Mouse (Mus musculus) neural tube, embryonic 12.5 days (tissue): ENCODE measurements around the gene Cyp2c69. TPM values are rescaled to one million over a fixed set of nuclear protein-coding genes. Genes with fewer than 3 reads are reported as not detected.
"Not testable (repeated sequence)": the region's sequence is repeated elsewhere in the genome, so short reads cannot be mapped to it uniquely, and the experiment has no call there.

ENCODE experiments used
- ATAC-seq: fragments of 200-750 bp; cut with Nextera tagmentation; 2 replicates; pipeline ENCODE4 v1.8.0; 2017; ENCODE audit warnings: low read depth, mild to moderate bottlenecking, moderate TSS enrichment, moderate library complexity; ENCODE audit not compliant: low FRiP score
- H3K27ac ChIP-seq: fragments of 300-500 bp; sonication (generic); 2 replicates; pipeline ENCODE4 v1.5.1; 2016
- H3K27me3 ChIP-seq: fragments of 300-500 bp; sonication (generic); replicated peaks from 2 replicates; pipeline ENCODE4 v1.6.1; 2016; ENCODE audit warnings: mild to moderate bottlenecking
- H3K36me3 ChIP-seq: fragments of 300-500 bp; sonication (generic); 2 replicates; pipeline ENCODE4 v1.6.1; 2016; ENCODE audit warnings: mild to moderate bottlenecking
- H3K4me1 ChIP-seq: fragments of 300-500 bp; sonication (generic); 2 replicates; pipeline ENCODE4 v1.6.1; 2016
- H3K4me2 ChIP-seq: fragments of 300-500 bp; sonication (generic); replicated peaks from 2 replicates; pipeline ENCODE4 v1.6.1; 2016; ENCODE audit warnings: mild to moderate bottlenecking
- H3K4me3 ChIP-seq: fragments of 300-500 bp; sonication (generic); 2 replicates; pipeline ENCODE4 v1.5.1; 2016
- H3K9ac ChIP-seq: fragments of 300-500 bp; sonication (generic); 2 replicates; pipeline ENCODE4 v1.6.1; 2016; ENCODE audit warnings: mild to moderate bottlenecking
- H3K9me3 ChIP-seq: fragments of 300-500 bp; sonication (generic); 2 replicates; pipeline ENCODE4 v1.6.1; 2016; ENCODE audit warnings: mild to moderate bottlenecking
- WGBS: fragments of 180-500 bp; shearing (Covaris S2); methylation state at CpG from one replicate; pipeline ENCODE4 v1.1.7; 2016; 5-methylcytosine and 5-hydroxymethylcytosine counted together
- polyA plus RNA-seq: library from polyadenylated mRNA; unstranded; fragments of >200 nt; fragmentation: Nextera tagmentation; extraction: Ambion mirVana; gene quantifications from 2 replicates; pipeline ENCODE4 v1.2.1, GENCODE M21; 2016

Cyp2c69 gene
- not detected in 2 replicates for polyA plus RNA-seq

GRCm38 (mm10) chr19:39886699-39887098 lies at the start of gene Cyp2c69:
Gene Cyp2c69 (minus strand): TSS chr19:39886799.
- H3K27ac ChIP-seq, H3K9me3 ChIP-seq, H3K4me2 ChIP-seq, H3K36me3 ChIP-seq, H3K4me3 ChIP-seq, H3K4me1 ChIP-seq, H3K27me3 ChIP-seq, ATAC-seq, H3K9ac ChIP-seq: not testable (repeated sequence)
- 91% methylated on average over 3 of the region's 3 CpGs for WGBS

- Histone ChIP-seq H3K9me3 (peaks cover 16% of the 10 kb centered on the region), H3K9ac (no peak overlapping the region), H3K4me1 (no peaks in the 10 kb centered on the region), H3K27ac (no peak overlapping the region), H3K27me3 (no peaks in the 10 kb centered on the region), H3K36me3 (no peaks in the 10 kb centered on the region), H3K4me2 (no peak overlapping the region), H3K4me3 (no peak overlapping the region)
- WGBS, result 83% methylated on average over 2 of the region's 2 CpGs
- no peak for ATAC-seq
Measured at GRCm38 (mm10) chr19:39935396-39935795, 48.8 kb upstream of the Cyp2c69 start.

GRCm38 (mm10) chr19:39930032-39930431 lies 43.4 kb upstream of the Cyp2c69 start:
- Histone ChIP-seq H3K4me2 (no peak overlapping the region), H3K9ac (no peak overlapping the region), H3K27me3 (no peaks in the 10 kb centered on the region), H3K4me3 (no peak overlapping the region), H3K9me3 (peaks cover 16% of the 10 kb centered on the region; the same call in 1 of the 2 replicates), H3K4me1 (no peaks in the 10 kb centered on the region), H3K27ac (no peak overlapping the region), H3K36me3 (no peaks in the 10 kb centered on the region)
- 73% methylated on average over 1 of the region's 1 CpGs for WGBS
- no peak for ATAC-seq

- Histone ChIP-seq H3K4me1 (no peaks in the 10 kb centered on the region), H3K9ac (no peak overlapping the region), H3K9me3 (no peaks in the 10 kb centered on the region), H3K36me3 (no peaks in the 10 kb centered on the region), H3K27ac (no peak overlapping the region), H3K27me3 (no peaks in the 10 kb centered on the region), H3K4me2 (no peak overlapping the region), H3K4me3 (no peak overlapping the region)
- 78% methylated on average over 2 of the region's 2 CpGs for WGBS
- no peak for ATAC-seq
Measured at GRCm38 (mm10) chr19:39901656-39902055, 15.1 kb upstream of the Cyp2c69 start.

GRCm38 (mm10) chr19:39890079-39890478 lies 3.5 kb upstream of the Cyp2c69 start:
- not testable (repeated sequence) for H3K4me3 ChIP-seq, H3K27ac ChIP-seq, H3K4me1 ChIP-seq, ATAC-seq, H3K36me3 ChIP-seq, H3K4me2 ChIP-seq, H3K9me3 ChIP-seq, H3K9ac ChIP-seq, H3K27me3 ChIP-seq
- 86% methylated on average over 3 of the region's 3 CpGs for WGBS

- 81% methylated on average over 1 of the region's 1 CpGs for WGBS
- Histone ChIP-seq H3K9me3 (no peaks in the 10 kb centered on the region), H3K27me3 (no peaks in the 10 kb centered on the region), H3K36me3 (no peaks in the 10 kb centered on the region), H3K9ac (no peak overlapping the region), H3K4me1 (no peaks in the 10 kb centered on the region), H3K27ac (no peak overlapping the region), H3K4me3 (no peak overlapping the region), H3K4me2 (no peak overlapping the region)
- no peak for ATAC-seq
Measured at GRCm38 (mm10) chr19:39866133-39866532, 20.5 kb downstream of the Cyp2c69 start.

- H3K4me1 ChIP-seq, H3K27ac ChIP-seq, H3K27me3 ChIP-seq, H3K36me3 ChIP-seq, H3K4me3 ChIP-seq, H3K4me2 ChIP-seq, H3K9ac ChIP-seq, H3K9me3 ChIP-seq, ATAC-seq: not testable (repeated sequence)
- WGBS, result 72% methylated on average over 2 of the region's 2 CpGs
Measured at GRCm38 (mm10) chr19:39820931-39821330, 65.7 kb downstream of the Cyp2c69 start.

GRCm38 (mm10) chr19:39816400-39816799 lies 70.2 kb downstream of the Cyp2c69 start:
- ATAC-seq, H3K4me1 ChIP-seq, H3K9ac ChIP-seq, H3K4me2 ChIP-seq, H3K4me3 ChIP-seq, H3K36me3 ChIP-seq, H3K27ac ChIP-seq, H3K9me3 ChIP-seq, H3K27me3 ChIP-seq: not testable (repeated sequence)
- WGBS, result 94% methylated on average over 1 of the region's 1 CpGs

GRCm38 (mm10) chr19:39815991-39816390 lies 70.6 kb downstream of the Cyp2c69 start:
- WGBS, result 71% methylated on average over 4 of the region's 4 CpGs
- not testable (repeated sequence) for H3K9me3 ChIP-seq, H3K27me3 ChIP-seq, H3K4me1 ChIP-seq, ATAC-seq, H3K4me3 ChIP-seq, H3K27ac ChIP-seq, H3K4me2 ChIP-seq, H3K36me3 ChIP-seq, H3K9ac ChIP-seq

- not testable (repeated sequence) for H3K9me3 ChIP-seq, H3K4me2 ChIP-seq, H3K4me1 ChIP-seq, H3K27ac ChIP-seq, ATAC-seq, H3K36me3 ChIP-seq, H3K4me3 ChIP-seq, H3K9ac ChIP-seq, H3K27me3 ChIP-seq
- 90% methylated on average over 3 of the region's 3 CpGs for WGBS
Measured at GRCm38 (mm10) chr19:39812714-39813113, 73.9 kb downstream of the Cyp2c69 start, which contains the start of gene Cyp2c40. Gene Cyp2c40 (minus strand): TSS chr19:39812814.

Other genes with a start within 250 kb of the Cyp2c69 start
- gene Cyp2c67, start 237.7 kb downstream of the Cyp2c69 start, polyA plus RNA-seq, result not detected in 2 replicates
- 0.11 TPM in 1 of 2 replicates, not detected in the other for gene Cyp2c68, start 145.7 kb downstream of the Cyp2c69 start, polyA plus RNA-seq
- gene Cyp2c40, start 74.0 kb downstream of the Cyp2c69 start, polyA plus RNA-seq, result not detected in 2 replicates
- not detected in 2 replicates for gene Cyp2c37, start 105.6 kb upstream of the Cyp2c69 start, polyA plus RNA-seq
- not detected in 2 replicates for gene Cyp2c54, start 187.0 kb upstream of the Cyp2c69 start, polyA plus RNA-seq
- gene Cyp2c50, start 202.9 kb upstream of the Cyp2c69 start, polyA plus RNA-seq, result not detected in 2 replicates